Mouse (Mus musculus) gastrocnemius, postnatal 36 days (tissue): Measurements from ENCODE around the gene Mid1. TPM values are rescaled to one million over a fixed set of nuclear protein-coding genes. Genes with fewer than 3 reads are reported as not detected.

Experiments
- DNase-seq, 2 experiments: peaks; one replicate each; pipeline ENCODE4 v3.0.0; 2022
- intact Hi-C: fragments of 180-260 bp; cut with DNase I; formaldehyde crosslinking; loops from one replicate; pipeline ENCODE4 v1.15.1; 2025
- total RNA-seq, 2 experiments: library from RNA; stranded (reverse); gene quantifications; 2 replicates each; pipeline ENCODE4 v1.2.3; 2021

Mid1 gene
- total RNA-seq, 2 experiments from 2014 or later: 5.5 to 7.2 TPM

DNA sequence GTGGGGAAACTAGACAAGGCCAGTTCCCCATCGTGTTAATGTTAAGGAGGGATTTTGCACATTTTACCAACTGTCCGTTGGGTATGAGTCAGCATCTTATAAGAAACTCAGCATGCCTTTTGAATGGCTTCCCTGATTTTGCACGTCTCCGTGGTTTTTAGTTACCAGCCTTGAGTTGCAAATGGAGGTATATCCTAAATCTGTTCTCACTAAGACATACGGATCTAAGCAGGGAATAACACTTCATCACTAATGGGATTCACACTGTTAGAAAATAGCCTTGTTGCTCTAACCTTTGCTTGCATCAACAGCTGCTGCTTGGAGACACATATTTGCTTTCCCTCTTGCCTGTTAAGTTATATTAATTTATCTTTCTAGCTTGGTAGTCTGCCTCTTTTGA, 126.3 kb downstream of the Mid1 start:
- no peak for DNase-seq
- intact Hi-C loops: no loop called here

GRCm38 (mm10) chrX:169811783-169812182, 126.8 kb downstream of the Mid1 start:
- intact Hi-C loops: no loop called here
- DNase-seq: no peak

- intact Hi-C loops: no loop called here
- no peak for DNase-seq
These were observed 128.7 kb downstream of the Mid1 start for GRCm38 (mm10) chrX:169813673-169814072.

- no peak for DNase-seq
- intact Hi-C loops: no loop called here
These were observed 141.9 kb downstream of the Mid1 start for GRCm38 (mm10) chrX:169826947-169827346.

DNA sequence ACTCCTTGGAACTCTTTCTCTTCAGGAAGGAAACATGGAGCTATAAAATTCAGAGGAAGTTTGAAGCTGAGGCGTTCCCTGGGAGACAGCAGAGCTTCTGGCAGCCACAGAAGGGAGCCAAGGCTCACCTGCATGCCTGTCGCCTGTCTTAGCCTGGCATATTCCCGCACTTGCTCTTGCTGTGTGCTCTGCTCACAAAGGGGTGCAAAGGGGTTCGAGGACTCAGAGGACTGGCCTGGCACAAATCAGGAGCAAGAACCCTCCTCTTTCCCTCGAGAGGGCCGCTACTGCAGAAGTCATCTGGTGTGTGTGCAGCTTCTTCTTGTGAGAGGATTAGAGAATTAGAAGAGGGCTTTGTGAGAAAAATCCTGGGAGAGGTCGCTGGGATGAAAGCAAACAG, 142.7 kb downstream of the Mid1 start:
- DNase-seq: no peak
- intact Hi-C loops: no loop called here

- DNase-seq: no peak
- intact Hi-C loops: no loop called here
These were observed 143.1 kb downstream of the Mid1 start for GRCm38 (mm10) chrX:169828136-169828535.

- intact Hi-C loops: no loop called here
- no peak for DNase-seq
These were observed 145.1 kb downstream of the Mid1 start for GRCm38 (mm10) chrX:169830052-169830451.

DNA sequence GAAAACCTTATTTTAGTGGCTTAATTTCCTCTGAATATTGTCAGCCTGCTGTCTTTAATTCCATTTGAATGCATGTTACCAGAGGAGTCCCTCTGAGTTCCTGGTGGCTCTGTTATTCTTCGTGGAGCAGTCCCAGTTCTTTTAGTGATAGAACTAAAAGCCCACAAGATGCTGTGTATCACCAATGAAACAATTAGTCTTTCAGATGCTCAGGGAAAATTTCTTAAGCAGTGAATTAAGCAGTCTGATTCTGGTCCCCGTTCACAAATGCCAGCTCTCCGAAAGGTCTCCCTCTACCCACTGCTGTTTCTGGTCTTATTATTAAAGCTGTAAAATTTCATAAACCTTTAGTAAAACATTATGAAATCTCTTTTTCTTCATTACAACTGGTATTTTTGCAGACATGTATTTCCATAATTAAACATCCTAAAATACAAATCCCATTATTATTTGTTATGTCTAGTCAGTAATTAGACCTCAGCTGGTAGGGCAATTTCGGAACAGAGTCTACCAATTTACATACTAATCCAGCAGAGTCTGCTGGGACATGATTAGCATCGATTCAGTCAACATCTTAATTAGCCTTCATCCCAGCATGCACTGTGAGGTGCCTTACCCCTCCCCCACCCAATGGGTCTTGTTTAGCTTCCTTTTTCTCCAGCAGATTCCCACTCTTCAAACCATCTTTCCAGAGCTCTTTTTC, 153.1 kb downstream of the Mid1 start:
- no peak for DNase-seq
- intact Hi-C loops: no loop called here

DNA sequence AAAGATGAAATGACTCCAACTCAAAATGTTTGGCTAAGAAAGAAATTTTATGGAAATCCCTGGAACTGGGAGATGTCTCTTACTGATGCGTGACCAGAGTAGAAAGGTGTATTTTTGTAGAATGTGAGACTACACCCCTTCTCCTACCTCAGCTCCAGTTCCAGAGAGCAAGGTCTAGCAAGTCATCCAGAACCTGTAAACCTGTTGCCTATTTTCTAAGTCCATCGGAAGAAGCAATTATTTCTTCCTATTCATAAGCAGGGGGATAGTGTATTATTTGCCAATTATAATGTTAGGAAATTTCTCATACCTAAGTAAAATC, 153.6 kb downstream of the Mid1 start:
- intact Hi-C loops: no loop called here
- no peak for DNase-seq

DNA sequence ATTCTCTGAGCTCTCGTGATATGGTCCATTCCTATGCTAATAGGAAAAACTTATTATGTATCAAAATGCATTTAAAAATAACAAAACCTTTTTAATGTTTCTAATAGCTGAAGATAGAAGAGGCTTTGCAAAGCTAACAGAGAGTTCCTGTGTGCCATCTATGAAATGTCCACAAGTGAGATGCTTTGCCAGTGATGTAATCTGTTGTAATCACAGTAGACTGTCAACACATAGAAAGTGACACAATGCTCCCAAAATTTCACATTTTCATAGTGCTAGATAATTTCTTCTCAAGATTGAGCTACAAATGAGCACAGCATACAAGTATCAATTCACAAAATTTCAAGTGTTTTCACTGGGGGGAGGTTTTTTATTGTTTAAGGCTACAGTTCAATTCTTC, 158.3 kb downstream of the Mid1 start:
- intact Hi-C loops: no loop called here
- no peak for DNase-seq

DNA sequence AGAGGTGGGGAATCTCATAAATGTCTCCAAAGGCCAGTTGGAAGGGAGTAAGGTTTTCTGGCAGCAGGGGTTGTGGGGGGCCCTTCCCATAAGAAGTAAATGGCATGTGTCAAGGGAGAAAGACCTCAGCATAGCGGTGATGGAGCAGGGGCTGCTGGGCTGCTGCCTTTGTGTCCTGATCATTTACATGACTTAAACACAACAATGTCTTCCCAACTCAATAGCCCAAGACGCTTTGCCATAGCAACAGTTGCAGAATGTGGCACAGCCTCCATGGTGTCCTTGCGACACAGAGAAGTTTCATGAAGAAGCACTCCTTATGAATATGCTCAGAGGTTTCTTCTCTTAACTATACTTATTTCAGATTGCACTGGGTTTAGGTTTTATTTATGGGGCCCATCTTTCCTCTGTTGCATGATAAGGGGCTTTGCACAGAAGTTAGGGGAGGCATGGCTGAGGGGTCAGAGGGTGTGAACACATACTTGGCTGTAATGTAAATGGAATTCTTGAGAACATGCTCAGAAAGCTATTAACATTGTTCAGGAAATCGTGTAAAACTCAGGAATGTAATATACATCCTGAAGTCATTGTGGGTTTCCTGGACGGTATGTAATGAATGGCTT, 159.3 kb downstream of the Mid1 start:
- intact Hi-C loops: no loop called here
- no peak for DNase-seq

DNA sequence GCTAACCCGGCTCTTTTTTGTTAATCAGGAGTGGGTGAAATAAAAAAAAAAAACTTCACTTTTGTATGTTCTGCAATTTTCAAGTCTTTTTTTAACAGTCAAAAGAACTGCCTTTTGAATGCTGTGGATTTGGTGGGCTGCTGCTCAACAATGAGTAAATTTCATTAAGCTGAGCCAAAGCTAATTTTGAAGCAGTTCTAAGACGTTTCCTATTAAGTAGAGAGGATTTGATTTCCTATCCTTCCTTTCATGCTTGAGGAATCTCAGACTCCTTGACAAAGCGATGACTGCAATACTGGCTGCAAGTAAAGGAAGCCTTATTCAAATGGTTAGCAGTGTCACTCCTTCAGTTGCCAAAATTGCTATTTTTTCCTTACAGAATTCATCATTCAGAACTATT, 161.2 kb downstream of the Mid1 start:
- intact Hi-C loops: no loop called here
- no peak for DNase-seq

- intact Hi-C loops: no loop called here
- DNase-seq: no peak
These were observed 176.3 kb downstream of the Mid1 start for GRCm38 (mm10) chrX:169861194-169861720.

DNA sequence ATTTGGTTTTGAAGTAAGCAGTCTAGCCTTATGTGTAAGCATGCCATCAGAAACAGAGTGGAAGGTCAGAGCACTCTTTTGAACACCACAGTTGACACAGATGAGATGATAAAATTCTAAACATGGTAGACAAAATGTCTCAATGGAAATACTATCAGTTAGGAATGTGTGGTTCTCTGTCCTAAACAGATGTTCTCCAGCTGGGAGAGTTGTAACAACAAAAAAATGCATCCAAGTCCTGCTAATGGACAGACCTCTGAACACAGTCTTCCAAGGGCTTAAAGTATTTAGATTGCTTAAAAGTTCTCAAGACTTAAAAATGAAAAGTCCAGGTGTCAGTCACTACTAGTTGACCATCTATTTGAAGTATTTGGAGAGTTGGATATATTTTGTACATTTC, 177.4 kb downstream of the Mid1 start:
- intact Hi-C loops: no loop called here
- DNase-seq: no peak

- intact Hi-C loops: no loop called here
These were observed 177.8 kb downstream of the Mid1 start for GRCm38 (mm10) chrX:169862848-169863247.

DNA sequence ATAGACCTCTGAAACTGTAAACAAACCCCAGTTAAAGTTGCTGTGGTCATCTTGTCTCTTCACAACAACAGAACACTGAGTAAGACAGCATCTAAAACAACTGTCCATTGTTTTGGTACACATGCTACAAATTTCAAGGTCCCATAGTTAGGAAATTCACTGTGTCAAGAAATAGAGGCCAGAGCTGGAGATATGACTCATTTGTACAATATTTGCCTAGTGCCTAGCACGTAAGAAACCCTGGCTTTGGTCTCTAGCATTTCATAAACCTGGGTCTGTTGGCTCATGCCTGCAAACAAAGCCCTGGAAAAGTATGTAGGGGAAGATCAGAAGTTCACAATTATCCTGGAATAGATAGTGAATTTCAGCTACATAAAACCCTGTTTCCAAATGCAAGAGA, 178.8 kb downstream of the Mid1 start:
- no peak for DNase-seq
- intact Hi-C loops: no loop called here

More at GRCm38 (mm10) chrX:169862848-169863247, 177.8 kb downstream of the Mid1 start:
- peak; percentile 13 to 24 for DNase-seq

GRCm38 (mm10) chrX:169868223-169868622, 183.2 kb downstream of the Mid1 start:
- intact Hi-C loops: no loop called here
- DNase-seq: no peak

GRCm38 (mm10) chrX:169874475-169874874, 189.5 kb downstream of the Mid1 start:
- DNase-seq: no peak
- intact Hi-C loops: no loop called here

- intact Hi-C loops: loop anchor here (5.0 kb wide), 1 partner anchor 88 kb away; no protein-coding TSS in a partner anchor
- DNase-seq: peak; percentile 61 to 67
These were observed 194.7 kb downstream of the Mid1 start for GRCm38 (mm10) chrX:169879481-169880362.

GRCm38 (mm10) chrX:169880363-169880711, 195.3 kb downstream of the Mid1 start:
- DNase-seq: no peak
- intact Hi-C loops: loop anchor here (5.0 kb wide), 1 partner anchor 87 kb away; no protein-coding TSS in a partner anchor

DNA sequence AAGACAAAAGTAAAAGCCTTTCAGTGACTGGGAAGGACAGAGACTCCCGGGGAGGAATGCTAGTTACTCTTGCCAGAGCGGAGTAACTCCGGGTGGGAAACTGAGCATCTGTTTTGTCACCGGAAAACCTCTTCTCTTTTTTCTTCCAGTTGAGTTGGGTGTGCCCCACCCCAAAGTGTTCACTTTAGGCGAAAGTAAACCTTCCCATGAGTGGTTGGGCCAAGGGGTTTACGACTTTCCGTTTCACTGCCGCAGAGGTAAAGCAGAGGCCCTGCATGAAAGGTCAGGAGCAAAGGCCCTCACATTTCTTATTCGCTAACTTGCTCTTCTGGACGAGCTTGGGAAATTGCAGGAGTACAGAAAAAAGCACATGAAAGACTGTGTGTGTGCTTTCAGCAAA, 195.8 kb downstream of the Mid1 start:
- peak in 1 of 2 experiments; percentile 18 for DNase-seq
- intact Hi-C loops: loop anchor here (5.0 kb wide), 1 partner anchor 86 kb away; no protein-coding TSS in a partner anchor
